Mouse (Mus musculus): ENCODE measurements around the gene Sebox. TPM values are rescaled to one million over a fixed set of nuclear protein-coding genes. Genes with fewer than 3 reads are reported as not detected.

Sebox gene
- polyA plus RNA-seq, 1 experiment: not detected

DNA sequence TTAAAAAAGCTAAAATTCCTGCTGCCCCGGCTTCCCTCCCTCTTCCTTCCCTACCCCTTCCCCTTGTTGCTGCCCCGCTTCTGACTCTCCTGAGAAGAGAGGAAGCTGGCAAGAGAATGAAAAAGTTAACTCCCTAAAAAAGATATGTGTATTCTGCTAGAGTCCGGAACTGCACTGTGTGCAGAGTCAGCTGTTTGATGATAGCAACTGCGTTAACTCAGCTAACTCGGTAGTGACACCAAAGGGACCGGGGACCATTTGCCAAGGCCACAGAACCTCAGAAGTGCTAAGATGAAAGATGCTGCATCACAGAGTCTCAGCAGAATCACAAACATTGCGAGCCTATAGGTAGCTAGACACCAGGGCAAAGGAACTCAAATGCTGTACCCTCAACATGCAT, 35.7 kb upstream of the Sebox start:
- H3K4me1 ChIP-seq (ENCODE audit: control insufficient read depth, insufficient read depth, low read length): no peaks in the 10 kb centered on the region
- TF ChIP-seq CTCF (IDR thresholded peaks at IDR 0.05; ENCODE audit: low read depth, low read length) (no peak), EP300 (IDR thresholded peaks at IDR 0.05; ENCODE audit: insufficient read depth, low read depth, low read length) (no peak), POLR2A (IDR thresholded peaks at IDR 0.05; ENCODE audit: insufficient read depth, low read length) (no peak)
- no peak overlapping the region for H3K9ac ChIP-seq (ENCODE audit: low read depth, poor library complexity, severe bottlenecking)
- H3K9me3 ChIP-seq (replicated peaks; ENCODE audit: control insufficient read depth, insufficient read depth, low read length, poor library complexity, severe bottlenecking): no peaks in the 10 kb centered on the region
- no peaks in the 10 kb centered on the region for H3K27me3 ChIP-seq (ENCODE audit: control insufficient read depth, insufficient read depth, low read length, poor library complexity, severe bottlenecking)
- no peak overlapping the region for H3K27ac ChIP-seq (ENCODE audit: insufficient read depth, low read length)
- no peak overlapping the region for H3K4me3 ChIP-seq (ENCODE audit: low read depth, low read length)
- no peaks in the 10 kb centered on the region for H3K36me3 ChIP-seq (ENCODE audit: control insufficient read depth, insufficient read depth, low read length, poor library complexity, severe bottlenecking)

- no peaks in the 10 kb centered on the region for H3K9me3 ChIP-seq (replicated peaks; ENCODE audit: control insufficient read depth, insufficient read depth, low read length, poor library complexity, severe bottlenecking)
- no peaks in the 10 kb centered on the region for H3K27me3 ChIP-seq (ENCODE audit: control insufficient read depth, insufficient read depth, low read length, poor library complexity, severe bottlenecking)
- H3K36me3 ChIP-seq (ENCODE audit: control insufficient read depth, insufficient read depth, low read length, poor library complexity, severe bottlenecking): no peaks in the 10 kb centered on the region
- H3K4me1 ChIP-seq (ENCODE audit: control insufficient read depth, insufficient read depth, low read length): no peaks in the 10 kb centered on the region
- no peak for TF ChIP-seq POLR2A (IDR thresholded peaks at IDR 0.05; ENCODE audit: insufficient read depth, low read length)
- TF ChIP-seq EP300 (IDR thresholded peaks at IDR 0.05; ENCODE audit: insufficient read depth, low read depth, low read length): no peak
- TF ChIP-seq CTCF (IDR thresholded peaks at IDR 0.05; ENCODE audit: low read depth, low read length): no peak
- H3K9ac ChIP-seq (ENCODE audit: low read depth, poor library complexity, severe bottlenecking): no peak overlapping the region
- H3K27ac ChIP-seq (ENCODE audit: insufficient read depth, low read length): no peak overlapping the region
- H3K4me3 ChIP-seq (ENCODE audit: low read depth, low read length): no peak overlapping the region
These were observed 35.3 kb upstream of the Sebox start for GRCm38 (mm10) chr11:78467932-78468331.

DNA sequence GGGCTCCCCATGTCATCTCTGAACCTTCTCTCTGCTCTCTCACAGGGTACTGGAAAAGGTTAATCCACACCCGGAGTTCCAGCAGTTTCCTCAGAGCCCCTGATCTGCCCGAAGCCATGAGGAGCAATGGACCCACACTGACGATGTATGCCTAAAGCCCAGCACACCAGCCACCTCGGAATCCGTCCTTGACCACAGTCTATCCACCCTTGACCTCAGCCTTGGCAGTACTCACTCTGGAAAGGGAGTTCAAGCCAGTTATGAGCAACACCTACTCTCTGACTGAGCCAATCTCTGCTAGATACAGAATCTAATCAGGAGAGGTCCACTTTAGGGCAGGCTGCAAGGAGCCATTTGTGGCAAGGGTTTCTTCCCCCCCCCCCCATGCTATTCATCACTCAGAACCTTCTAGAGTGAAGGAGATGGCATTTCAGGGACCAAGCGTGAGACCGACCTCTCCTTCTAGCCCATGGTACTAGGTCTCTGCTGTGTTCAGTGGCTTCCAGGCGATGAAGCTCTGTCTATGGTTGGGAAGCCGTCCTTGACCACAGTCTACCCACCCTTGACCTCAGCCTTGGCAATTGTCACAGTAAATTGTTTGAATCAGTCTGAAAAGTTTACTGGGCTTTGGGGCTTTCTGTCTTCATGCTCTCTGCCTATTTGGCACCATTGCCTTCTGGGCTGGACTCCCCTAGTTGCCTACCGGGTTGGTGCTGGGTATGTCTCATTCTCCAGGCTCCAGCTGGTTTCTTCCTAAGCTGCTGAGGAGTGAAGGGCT, 31.7 kb upstream of the Sebox start:
- no peaks in the 10 kb centered on the region for H3K36me3 ChIP-seq (ENCODE audit: control insufficient read depth, insufficient read depth, low read length, poor library complexity, severe bottlenecking)
- no peak overlapping the region for H3K27ac ChIP-seq (ENCODE audit: insufficient read depth, low read length)
- H3K4me3 ChIP-seq (ENCODE audit: low read depth, low read length): no peak overlapping the region
- H3K9ac ChIP-seq (ENCODE audit: low read depth, poor library complexity, severe bottlenecking): no peak overlapping the region
- no peaks in the 10 kb centered on the region for H3K27me3 ChIP-seq (ENCODE audit: control insufficient read depth, insufficient read depth, low read length, poor library complexity, severe bottlenecking)
- TF ChIP-seq POLR2A (IDR thresholded peaks at IDR 0.05; ENCODE audit: insufficient read depth, low read length) (no peak), EP300 (IDR thresholded peaks at IDR 0.05; ENCODE audit: insufficient read depth, low read depth, low read length) (no peak), CTCF (IDR thresholded peaks at IDR 0.05; ENCODE audit: low read depth, low read length) (no peak)
- no peaks in the 10 kb centered on the region for H3K9me3 ChIP-seq (replicated peaks; ENCODE audit: control insufficient read depth, insufficient read depth, low read length, poor library complexity, severe bottlenecking)
- no peaks in the 10 kb centered on the region for H3K4me1 ChIP-seq (ENCODE audit: control insufficient read depth, insufficient read depth, low read length)

GRCm38 (mm10) chr11:78475289-78475688, 28.0 kb upstream of the Sebox start:
- no peak overlapping the region for H3K4me3 ChIP-seq (ENCODE audit: low read depth, low read length)
- no peaks in the 10 kb centered on the region for H3K27me3 ChIP-seq (ENCODE audit: control insufficient read depth, insufficient read depth, low read length, poor library complexity, severe bottlenecking)
- no peaks in the 10 kb centered on the region for H3K36me3 ChIP-seq (ENCODE audit: control insufficient read depth, insufficient read depth, low read length, poor library complexity, severe bottlenecking)
- no peak overlapping the region for H3K9ac ChIP-seq (ENCODE audit: low read depth, poor library complexity, severe bottlenecking)
- TF ChIP-seq CTCF (IDR thresholded peaks at IDR 0.05; ENCODE audit: low read depth, low read length) (no peak), EP300 (IDR thresholded peaks at IDR 0.05; ENCODE audit: insufficient read depth, low read depth, low read length) (no peak), POLR2A (IDR thresholded peaks at IDR 0.05; ENCODE audit: insufficient read depth, low read length) (no peak)
- no peak overlapping the region for H3K27ac ChIP-seq (ENCODE audit: insufficient read depth, low read length)
- H3K4me1 ChIP-seq (ENCODE audit: control insufficient read depth, insufficient read depth, low read length): no peaks in the 10 kb centered on the region
- H3K9me3 ChIP-seq (replicated peaks; ENCODE audit: control insufficient read depth, insufficient read depth, low read length, poor library complexity, severe bottlenecking): no peaks in the 10 kb centered on the region

- Histone ChIP-seq H3K9me3 (replicated peaks; ENCODE audit: control insufficient read depth, insufficient read depth, low read length, poor library complexity, severe bottlenecking) (no peaks in the 10 kb centered on the region), H3K27me3 (ENCODE audit: control insufficient read depth, insufficient read depth, low read length, poor library complexity, severe bottlenecking) (no peaks in the 10 kb centered on the region), H3K36me3 (ENCODE audit: control insufficient read depth, insufficient read depth, low read length, poor library complexity, severe bottlenecking) (no peaks in the 10 kb centered on the region), H3K27ac (ENCODE audit: insufficient read depth, low read length) (no peak overlapping the region), H3K4me1 (ENCODE audit: control insufficient read depth, insufficient read depth, low read length) (no peaks in the 10 kb centered on the region), H3K9ac (ENCODE audit: low read depth, poor library complexity, severe bottlenecking) (peak overlapping the region; percentile 32), H3K4me3 (ENCODE audit: low read depth, low read length) (peak overlapping the region; percentile 84)
- TF ChIP-seq EP300 (IDR thresholded peaks at IDR 0.05; ENCODE audit: insufficient read depth, low read depth, low read length): no peak
- TF ChIP-seq CTCF (IDR thresholded peaks at IDR 0.05; ENCODE audit: low read depth, low read length): no peak
- peak; percentile 29 for TF ChIP-seq POLR2A (IDR thresholded peaks at IDR 0.05; ENCODE audit: insufficient read depth, low read length)
These were observed 19.6 kb upstream of the Sebox start for GRCm38 (mm10) chr11:78483639-78484038.

GRCm38 (mm10) chr11:78488168-78488567, 15.1 kb upstream of the Sebox start:
- no peaks in the 10 kb centered on the region for H3K9me3 ChIP-seq (replicated peaks; ENCODE audit: control insufficient read depth, insufficient read depth, low read length, poor library complexity, severe bottlenecking)
- peaks cover 2% of the 10 kb centered on the region; the same call in 1 of the 2 replicates for H3K27me3 ChIP-seq (ENCODE audit: control insufficient read depth, insufficient read depth, low read length, poor library complexity, severe bottlenecking)
- H3K9ac ChIP-seq (ENCODE audit: low read depth, poor library complexity, severe bottlenecking): no peak overlapping the region
- H3K4me3 ChIP-seq (ENCODE audit: low read depth, low read length): peak overlapping the region; percentile 38; the same call in 1 of the 2 replicates
- H3K4me1 ChIP-seq (ENCODE audit: control insufficient read depth, insufficient read depth, low read length): no peaks in the 10 kb centered on the region
- no peaks in the 10 kb centered on the region for H3K36me3 ChIP-seq (ENCODE audit: control insufficient read depth, insufficient read depth, low read length, poor library complexity, severe bottlenecking)
- peak; percentile 86 for TF ChIP-seq CTCF (IDR thresholded peaks at IDR 0.05; ENCODE audit: low read depth, low read length)
- no peak for TF ChIP-seq POLR2A (IDR thresholded peaks at IDR 0.05; ENCODE audit: insufficient read depth, low read length)
- no peak overlapping the region for H3K27ac ChIP-seq (ENCODE audit: insufficient read depth, low read length)
